Mouse (Mus musculus) adrenal gland, adult 8-10 months (tissue): ENCODE measurements around the gene Dclk2. TPM values are rescaled to one million over a fixed set of nuclear protein-coding genes. Genes with fewer than 3 reads are reported as not detected.

Experiments
- DNase-seq: peaks from one replicate; pipeline ENCODE4 v3.0.0; 2022
- total RNA-seq, 4 experiments: library from RNA; stranded (reverse); gene quantifications; 2 replicates each; pipeline ENCODE4 v1.2.4; 2022

Dclk2 gene
- total RNA-seq, 4 experiments from 2014 or later = 5.9 to 9.0 (median 8.8) TPM

DNA sequence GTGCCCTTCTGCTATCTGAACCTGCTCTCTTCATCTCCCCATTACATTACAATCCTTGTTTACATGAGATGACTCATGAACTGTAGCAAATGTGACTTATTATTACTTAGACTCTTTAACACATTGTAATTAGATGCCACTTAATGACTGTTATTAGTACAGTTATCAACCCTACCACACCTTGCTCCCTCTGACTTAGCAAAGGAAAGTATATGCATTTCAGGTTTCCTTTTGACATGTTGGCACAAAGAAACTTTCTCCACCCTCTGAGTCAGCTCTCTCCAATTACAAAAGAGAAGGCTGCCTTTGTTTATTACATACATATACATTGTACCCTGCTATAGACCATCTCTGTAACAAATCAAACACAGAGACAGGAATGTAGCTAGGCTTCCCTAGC, 33.1 kb downstream of the Dclk2 start:
- DNase-seq = no peak

DNA sequence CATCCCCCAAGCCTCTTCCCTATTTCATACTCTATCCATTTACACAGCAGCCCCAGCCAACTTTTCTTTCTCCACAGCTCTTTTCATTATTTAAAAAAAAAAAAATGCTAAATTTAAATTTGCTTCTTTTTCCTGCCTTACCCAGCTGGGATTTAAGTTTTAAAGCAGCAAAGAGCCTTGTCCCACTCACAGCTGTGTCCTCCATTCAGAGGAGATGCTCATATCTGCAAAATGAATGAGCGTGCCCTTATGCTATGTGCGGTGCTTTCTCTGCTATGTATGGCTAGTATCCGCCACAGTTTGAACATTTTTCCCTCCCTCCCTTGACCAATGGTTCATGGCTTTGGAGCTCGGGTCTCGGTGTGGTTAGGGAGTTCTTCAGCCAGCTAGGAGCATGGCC, 35.5 kb downstream of the Dclk2 start:
- no peak for DNase-seq

DNA sequence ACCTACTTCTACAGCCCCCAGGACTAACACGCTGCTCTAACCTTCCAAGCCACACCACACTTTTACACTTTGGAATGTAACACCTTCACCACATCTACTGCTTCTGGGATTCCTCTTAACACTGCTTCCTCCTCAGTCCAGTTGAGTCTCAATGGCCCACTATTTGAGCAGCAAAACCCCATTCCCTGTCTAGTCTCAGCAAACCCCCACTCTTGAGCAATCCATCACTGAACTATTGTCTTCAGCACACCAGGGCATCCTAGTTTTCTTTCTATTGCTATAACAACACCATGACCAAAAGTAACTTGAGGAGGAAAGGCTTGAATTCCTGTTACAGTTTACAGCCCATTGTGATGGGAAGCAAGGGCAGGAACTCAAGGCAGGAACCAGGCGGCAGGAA, 36.2 kb downstream of the Dclk2 start:
- DNase-seq = no peak

DNA sequence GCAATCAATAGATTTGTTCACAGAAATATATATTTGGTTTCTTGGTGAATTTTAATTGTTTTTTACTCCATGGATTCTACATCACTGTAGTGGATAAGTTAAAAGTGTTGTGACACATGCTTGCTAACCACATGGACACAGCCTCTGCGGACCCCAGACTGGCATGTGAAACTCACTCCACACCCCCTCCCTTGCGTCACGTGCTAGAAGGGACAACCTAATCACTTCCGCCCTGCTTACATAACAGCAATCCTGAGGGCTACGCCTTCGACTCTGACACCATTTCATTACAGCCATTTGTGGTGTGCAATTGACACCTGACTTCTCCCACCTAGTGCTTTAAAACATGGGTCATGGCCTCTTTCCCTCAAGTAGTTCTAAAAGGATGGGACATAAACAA, 36.7 kb downstream of the Dclk2 start:
- DNase-seq = no peak

DNA sequence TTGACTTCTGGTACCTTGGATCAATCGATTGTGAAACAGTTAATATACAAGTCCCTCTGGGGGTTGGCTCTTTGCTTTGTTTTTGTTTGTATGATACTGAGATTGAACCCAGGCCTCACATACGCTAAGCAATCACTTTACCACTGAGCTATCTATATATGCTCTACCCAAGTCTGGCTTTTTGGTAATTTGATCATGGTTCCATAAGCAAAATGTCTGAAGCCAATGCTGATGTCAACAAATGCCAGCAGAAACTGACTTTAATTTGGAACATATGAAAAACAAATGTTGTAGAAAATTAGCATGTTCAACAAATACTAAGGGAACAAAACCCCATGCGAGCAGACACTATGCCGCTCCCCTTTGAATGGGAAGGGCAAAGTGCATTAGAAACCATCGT, 44.7 kb downstream of the Dclk2 start:
- no peak for DNase-seq

DNA sequence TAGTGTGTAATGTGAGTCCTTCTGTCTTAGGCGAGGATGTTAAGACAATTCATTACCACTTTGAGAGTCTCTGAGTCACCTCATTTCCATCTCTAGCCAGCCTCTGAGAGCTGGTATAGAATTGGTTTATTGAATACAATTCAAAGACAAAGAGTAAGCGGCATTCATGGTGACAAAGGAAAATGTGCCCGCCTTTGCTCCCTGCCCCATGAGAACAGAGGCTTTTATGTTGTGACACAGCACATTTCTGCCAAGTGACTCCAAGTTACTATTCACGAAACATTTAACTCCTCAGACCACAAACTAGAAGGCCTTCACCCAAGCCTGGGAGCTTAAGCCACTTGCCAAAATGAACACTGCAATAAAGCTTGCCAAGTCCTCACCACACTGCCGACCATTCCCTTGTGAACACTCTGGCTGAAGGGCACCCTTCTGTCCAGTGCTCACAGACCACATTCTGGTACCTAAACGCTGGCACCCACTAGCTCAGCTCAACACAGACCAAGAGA, 47.5 kb downstream of the Dclk2 start:
- no peak for DNase-seq

DNA sequence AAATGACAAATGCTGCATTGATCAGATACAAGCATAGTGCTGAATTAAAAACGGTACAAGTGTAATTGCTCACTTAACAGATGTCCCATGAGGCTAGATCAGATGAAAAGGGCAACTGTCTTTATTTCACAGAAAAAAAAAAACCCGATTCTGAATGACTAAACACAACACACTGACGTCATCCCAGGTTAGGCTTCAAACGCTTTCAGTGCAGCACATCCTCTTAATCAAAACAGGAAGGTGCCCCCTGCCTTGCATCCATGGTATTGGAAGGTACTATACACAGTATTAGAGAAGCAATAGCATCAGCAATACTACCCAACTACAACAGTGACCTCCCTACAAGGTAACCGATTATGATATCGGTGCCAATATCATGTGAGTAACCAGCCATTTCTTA, 49.7 kb downstream of the Dclk2 start:
- DNase-seq = no peak

DNA sequence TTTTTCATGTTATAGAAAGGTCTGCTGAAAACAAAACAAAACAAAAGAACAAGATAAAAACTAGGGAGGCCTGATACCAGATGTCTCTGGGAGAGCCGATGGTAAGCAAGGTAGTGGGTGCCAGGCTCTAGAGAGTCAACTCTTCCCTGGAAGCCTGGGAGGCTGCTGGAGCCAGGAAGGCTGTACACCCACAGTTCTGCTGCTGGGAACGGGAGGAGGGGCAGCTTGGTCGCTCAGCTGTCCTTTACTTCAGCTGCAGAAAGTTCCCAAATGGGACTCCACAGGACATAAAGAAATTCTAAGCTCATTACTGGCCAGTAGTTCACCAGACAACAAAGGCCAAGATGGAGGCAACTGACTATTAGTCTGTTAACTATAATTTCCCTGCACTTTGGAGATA, 50.2 kb downstream of the Dclk2 start:
- no peak for DNase-seq

DNA sequence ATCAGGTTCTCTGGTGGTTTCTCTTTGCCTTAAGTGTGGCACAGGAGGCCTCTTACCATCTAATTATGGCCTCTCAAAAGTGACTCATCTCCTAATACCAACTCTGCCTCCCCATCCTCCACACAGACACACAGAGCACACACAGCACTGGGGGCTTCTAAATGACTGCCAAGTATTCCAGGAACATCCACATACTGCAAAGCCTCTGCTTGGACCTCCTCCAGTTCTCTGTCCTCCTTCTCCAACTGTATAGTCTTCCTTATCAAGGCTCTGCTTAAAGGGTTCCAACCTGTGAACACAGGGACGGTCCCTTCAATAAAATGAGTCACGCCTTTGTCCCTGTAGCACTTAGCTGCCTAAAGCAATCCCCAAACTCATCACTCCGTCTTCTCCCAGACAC, 51.9 kb downstream of the Dclk2 start:
- DNase-seq = no peak

DNA sequence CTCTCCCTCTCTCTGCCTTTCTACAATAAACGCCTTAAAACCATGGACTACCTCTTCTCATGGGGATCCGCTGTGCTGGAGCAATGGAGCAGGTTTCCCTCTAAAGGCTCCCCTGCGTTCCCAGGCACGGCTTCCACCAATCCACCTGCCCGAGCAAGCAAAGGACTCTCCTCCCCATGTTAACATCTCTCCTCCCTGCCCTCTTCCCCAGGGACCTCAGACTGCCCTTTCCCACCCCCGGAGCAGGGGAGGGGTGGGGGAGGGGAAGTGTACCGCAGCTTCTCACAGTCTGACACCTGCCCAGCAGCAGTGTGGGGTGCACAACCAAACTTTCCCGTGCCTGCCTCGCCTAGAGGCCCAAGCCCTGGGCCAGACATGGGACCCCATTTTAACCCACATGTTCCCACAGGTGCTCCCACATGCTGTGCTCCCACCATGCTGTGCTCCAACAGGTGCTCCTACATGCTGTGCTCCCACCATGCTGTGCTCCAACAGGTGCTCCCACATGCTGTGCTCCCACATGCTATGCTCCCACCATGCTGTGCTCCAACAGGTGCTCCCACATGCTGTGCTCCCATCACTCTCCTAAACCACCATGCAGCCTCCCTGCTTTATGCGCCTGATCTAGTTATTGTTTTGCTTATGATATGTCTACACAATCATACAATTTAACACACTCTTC, 57.2 kb downstream of the Dclk2 start:
- no peak for DNase-seq

DNA sequence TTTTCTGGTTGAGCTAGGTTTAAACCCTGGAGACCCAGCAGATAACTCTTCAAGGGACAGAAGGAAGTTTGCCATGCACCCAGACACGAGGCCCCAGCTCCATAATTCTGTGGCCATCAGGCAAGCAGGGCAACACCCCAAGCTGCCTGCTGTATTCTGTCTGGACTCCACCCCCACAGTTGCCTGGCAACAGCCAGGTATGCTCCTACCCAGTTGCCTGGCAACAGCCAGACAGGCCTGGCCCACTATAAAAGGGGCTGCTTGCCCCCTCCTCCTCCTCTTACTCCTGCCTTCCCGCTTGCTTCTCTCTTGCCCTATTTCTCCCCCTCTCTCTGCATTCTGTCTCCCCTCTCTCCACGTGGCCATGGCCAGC, 57.7 kb downstream of the Dclk2 start:
- no peak for DNase-seq

DNA sequence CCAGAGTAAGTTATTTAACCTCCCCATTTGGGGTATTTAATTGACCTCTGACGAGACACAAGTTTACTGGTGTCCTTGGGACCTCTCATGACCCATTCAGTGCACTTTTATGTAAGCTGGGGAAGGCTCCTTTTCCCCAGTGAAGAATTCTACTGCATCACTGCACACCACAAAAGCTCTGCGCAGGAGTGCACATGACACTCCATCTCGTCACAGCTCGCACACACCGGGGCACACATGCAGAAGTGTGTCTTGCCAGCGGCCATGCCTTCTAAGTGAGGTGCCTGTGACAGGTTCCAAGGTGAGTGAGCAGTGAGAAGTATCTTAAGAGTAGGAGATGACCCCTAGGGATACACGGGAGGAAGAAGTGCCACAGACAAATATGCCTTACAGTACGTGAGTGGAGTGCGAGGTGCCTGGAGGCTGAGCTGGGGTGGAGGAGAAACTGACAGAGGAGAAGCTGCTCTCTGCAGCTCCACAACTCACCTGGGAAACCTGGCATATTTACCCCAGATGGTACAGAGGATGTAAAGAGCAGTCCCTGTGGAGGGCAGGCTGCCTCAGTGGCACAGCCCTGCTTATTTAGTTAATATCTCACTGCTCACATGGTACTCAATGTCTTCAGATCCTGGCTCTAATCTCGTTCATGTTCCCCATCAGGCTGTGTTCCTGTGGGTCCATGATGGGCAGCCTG, 58.3 kb downstream of the Dclk2 start:
- no peak for DNase-seq

DNA sequence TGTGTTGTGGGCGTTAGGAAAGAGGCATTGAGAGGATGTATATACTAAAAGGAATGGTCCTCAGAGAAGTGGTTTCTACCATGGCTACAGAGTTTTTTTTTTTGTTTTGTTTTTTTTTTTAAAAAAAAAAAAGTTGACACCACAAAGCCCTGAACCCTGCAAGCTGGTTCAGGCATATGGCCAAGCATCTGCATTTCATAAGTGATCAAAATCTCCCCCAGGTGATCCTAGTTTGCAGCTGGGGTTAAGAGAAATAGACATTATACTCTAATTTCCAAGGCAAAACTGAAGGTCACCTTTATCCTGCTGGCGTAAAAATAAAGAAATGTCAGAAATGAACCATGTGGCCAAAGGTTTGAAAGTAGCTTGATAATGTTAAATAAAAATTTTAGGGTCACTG, 60.9 kb downstream of the Dclk2 start:
- no peak for DNase-seq

DNA sequence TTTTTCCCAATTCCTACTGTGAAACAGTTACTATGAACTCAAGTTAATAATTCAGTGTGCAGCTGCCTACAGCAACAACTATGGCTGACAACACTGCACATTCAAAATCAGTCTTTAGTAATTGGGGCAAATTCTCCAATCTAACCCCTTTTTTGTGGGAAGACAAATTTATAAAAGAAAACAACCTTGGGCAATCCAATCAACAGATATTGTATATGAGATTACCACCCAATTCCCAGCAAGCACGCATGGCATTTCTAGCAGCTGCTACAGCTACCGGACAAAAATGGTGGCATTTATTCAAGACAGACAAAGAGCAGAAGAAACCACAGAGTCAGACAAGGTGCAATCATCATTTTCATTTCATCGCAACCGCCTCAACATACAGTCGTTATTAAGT, 62.0 kb downstream of the Dclk2 start:
- DNase-seq = no peak

DNA sequence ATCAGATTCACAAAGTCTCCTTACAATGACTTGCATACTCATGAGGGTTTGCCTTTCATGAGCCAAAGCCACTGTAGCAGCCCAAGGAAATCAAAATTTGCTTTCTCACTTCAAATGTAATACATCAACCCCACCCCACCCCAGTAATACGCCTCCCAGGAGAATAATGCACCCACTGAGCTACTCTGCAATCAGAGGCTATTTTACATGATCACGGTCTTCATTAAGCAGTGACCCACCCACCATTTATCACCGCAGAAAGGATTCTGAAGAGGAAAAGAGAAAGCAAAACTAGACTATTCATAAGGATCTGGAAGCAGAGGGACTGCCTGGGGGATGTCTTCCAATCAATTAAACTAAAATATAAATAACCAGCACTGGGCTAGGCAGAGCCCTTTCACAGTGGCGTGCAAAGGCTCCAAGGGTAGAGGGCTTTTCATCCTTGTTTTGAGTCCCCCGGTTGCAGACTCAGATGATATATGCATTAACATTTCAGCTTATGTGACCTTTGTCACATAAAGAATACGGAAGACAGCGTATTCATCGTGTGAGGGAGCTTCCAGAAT, 62.7 kb downstream of the Dclk2 start:
- no peak for DNase-seq

DNA sequence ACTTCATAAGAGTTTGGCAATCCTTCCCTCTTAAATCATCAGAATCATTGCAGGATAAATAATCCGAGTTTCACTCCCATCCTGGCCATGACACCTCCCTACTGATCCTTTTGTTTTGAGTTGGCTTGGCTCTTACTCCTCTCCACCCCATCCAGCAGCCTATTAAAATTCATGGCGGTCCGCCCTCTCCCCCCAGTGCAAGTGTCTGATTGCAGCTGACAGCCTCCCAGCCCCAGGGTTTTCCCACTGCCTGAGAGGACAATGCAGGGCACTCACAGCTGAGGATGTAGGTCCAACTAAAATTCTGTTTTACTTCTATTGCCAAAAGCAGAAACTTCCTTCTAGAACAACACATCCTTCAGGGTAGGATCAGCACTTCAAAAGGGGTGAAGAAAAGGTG, 67.8 kb downstream of the Dclk2 start:
- DNase-seq = no peak

DNA sequence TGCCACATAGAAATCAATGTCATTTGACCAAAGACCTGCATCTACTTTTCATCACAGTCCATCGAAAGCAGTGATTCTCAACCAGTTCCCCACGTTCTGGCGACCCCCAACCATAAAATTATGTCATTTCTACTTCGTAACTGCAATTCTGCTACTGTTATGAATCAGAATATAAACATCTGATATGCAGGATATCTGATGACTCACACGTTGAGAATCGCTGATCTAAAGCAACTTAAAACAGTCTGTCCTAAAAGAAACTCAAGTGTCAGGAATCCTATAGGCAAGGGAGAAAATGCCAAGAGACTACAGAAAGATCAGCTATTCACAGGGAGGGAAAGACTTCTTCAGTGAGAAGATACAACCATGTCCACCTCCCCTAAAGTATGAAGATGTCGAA, 69.5 kb downstream of the Dclk2 start:
- DNase-seq = no peak

DNA sequence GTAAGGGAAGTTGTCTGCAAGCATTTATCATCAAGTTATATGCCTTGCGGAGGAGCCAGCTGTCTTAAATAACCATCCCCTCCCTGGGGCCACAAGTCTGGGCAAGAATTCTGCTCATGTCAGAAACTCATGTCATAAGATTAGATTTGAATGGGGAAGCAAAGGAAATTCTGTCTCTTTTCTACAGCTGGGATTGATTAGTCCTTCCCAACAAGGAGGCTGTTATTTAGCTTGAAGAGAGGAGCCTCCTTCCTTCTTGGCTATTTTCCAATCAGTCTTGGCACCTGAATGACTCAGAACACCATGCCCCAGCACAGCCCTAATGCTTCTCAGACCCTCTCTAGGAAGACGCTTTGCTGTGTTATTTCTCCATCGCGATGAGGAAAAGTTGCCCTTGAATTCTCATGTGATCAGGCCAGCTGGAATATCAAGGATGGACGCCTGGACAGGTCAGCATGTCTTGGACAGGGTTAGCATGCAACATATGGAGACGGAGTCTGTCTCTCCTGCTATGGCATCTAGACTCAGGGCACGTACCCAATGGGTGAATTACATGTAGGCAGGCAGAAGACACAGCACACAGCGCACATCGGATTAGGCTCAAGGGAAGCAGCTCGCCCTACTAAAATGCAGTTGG, 70.1 kb downstream of the Dclk2 start:
- DNase-seq = no peak

DNA sequence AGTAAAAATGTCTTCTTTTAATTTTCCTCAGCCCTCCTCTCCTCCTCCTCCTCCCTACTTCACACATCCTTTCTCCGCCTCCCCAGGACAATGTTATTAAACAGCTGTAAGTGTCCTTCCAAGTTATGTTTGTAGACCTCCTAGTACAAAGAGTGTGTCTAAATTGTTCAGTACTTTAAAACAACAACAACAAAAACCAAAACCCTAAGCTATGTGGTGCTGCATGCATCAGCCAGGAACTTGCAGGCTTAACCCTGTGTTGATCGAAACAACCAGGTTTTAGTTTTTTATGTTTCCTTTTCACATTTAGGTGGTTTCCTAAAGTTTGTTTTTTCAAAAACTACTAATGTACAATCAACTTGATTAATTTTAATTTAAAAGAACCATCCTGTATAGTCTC, 71.3 kb downstream of the Dclk2 start:
- no peak for DNase-seq

DNA sequence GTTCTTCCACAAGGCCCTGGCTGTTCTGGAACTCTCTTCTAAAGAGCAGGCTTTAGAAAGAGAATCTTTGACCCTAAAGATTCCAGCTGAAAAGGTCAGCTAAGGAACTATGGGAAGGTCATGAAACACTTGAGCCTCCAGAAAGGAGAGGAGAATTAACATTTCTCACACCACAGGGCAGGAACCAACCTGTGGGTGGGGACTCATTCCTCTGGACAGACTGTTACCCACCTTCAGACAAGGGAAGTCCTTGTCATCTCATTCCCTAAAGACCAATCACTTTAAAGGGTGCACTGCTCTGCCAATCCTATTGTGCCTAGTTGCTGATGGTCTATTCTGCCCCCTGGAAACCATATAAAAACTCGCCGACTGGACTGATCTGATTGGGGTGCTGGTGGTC, 73.1 kb downstream of the Dclk2 start:
- DNase-seq = no peak

DNA sequence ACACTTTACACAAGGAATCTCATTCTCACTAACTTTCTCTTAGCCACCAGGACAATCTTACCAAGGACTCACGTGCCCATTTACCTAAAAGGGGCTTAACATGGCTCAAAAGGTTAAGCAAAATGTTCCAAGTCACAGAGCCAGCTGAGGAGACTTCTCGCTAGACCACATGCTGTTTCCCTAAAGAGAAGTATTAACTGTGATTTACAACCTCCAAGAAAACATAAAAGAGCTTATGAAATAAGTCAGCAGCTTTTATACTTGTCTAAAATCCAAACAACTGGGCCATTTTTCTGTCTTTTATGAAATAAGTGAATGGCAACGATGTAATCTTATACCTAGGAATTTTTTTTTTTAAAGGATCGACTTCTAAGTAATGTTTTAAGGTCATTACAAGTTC, 74.6 kb downstream of the Dclk2 start:
- DNase-seq = no peak

DNA sequence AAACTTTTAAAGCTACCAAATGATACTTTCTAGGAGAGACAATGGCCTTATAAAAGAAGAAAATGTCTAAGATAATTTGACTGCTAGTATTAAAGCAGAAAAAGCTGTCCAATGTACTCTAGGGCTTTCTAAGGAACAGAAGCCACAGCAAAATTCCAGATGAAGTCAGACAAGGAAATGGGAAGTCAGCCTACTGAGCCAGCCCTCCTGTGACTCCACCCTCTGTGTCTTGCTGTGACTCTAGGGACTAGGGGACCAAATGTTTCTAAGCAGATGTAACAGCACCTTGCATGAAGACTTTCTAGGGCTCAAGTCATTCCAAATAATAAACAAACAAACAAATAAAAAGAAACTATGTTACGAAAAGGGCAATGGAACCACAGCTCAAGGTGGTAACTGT, 75.1 kb downstream of the Dclk2 start:
- DNase-seq = no peak

DNA sequence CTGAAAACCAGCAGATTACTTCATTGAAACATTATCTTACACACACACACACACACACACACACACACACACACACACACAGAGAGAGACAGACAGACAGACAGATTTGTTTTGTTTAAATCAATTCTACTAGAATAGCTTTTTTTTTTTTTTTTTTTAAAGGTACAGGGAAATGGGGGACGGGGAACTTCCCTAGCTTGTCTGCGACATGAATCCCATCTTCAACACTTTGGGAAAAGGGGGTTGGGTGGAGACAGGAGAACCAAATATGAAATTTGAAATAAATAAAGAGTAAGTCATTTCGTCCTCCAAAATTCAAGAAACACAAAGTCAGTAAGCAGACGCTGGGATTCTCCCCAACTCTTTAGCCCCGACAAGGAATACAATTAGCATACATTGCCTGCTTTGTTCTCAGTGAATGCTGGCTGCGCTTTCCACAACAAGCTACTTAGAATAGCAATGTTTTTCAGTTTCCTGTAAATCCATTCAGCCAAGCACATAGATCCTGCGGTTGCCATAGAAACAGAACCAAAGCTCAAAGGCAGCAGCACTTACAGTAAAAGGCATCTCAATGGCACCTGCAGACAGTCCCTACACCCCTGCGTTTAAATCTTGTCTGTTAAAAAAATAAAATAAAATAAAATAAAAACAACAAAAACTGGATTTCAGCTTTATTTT, 75.7 kb downstream of the Dclk2 start:
- DNase-seq = no peak
